Mouse (Mus musculus): ENCODE measurements at regions not wholly inside any gene's neighbourhood (a gene's known extent, or its start where the extent isn't known, plus 50 kb on each side); places are given as distances from the start of the nearest gene placed in this dataset.

GRCm38 (mm10) chr7:39732790-39733189 lies 215.2 kb downstream of the Zfp619 start:
- no peak for TF ChIP-seq POLR2A (IDR thresholded peaks at IDR 0.05; ENCODE audit: control insufficient read depth in 1 of 2, insufficient read depth in 1 of 2, low read depth in 1 of 2, low read length in 2 of 2, poor library complexity in 1 of 2)
- no peak for TF ChIP-seq CHD2 (IDR thresholded peaks at IDR 0.05; ENCODE audit: low read length)
- TF ChIP-seq ZNF384 (IDR thresholded peaks at IDR 0.05; ENCODE audit: low read depth, low read length): no peak

Measured in MEL (cell line).